Mouse (Mus musculus) spleen, postnatal 14 days (tissue): ENCODE measurements around the gene Mcam.

Source experiments
- DNase-seq, 2 experiments: peaks; one replicate each; pipeline ENCODE4 v3.0.0; 2021 to 2022; ENCODE audit warnings: low spot score in 2 of 2

The Mcam gene

GRCm38 (mm10) chr9:44135731-44136411, 1.6 kb downstream of the Mcam start:
- DNase-seq: no peak

- no peak for DNase-seq
Observed at GRCm38 (mm10) chr9:44137846-44138245, 3.6 kb downstream of the Mcam start.

GRCm38 (mm10) chr9:44141951-44142350, 7.7 kb downstream of the Mcam start:
- no peak for DNase-seq

DNA sequence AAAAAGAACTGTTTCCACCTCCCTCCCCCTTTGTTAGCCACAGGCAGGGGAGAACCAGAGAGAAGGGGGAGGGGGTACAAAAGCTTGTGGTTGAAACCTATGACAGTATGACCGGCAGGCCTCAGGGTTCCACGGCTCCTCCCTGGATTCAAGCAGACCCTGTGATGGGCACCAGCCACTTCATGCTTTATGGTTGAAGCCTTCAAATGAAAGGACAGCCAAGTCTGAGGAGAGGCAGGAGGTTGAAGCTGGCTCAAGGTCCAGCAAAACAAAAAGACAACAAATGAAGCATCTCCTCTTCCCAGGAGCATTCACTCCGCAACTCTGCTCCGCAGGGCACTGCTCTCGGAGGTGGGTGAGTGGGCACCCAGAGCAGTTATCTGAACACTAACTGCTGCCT, 9.2 kb downstream of the Mcam start:
- DNase-seq: no peak

DNA sequence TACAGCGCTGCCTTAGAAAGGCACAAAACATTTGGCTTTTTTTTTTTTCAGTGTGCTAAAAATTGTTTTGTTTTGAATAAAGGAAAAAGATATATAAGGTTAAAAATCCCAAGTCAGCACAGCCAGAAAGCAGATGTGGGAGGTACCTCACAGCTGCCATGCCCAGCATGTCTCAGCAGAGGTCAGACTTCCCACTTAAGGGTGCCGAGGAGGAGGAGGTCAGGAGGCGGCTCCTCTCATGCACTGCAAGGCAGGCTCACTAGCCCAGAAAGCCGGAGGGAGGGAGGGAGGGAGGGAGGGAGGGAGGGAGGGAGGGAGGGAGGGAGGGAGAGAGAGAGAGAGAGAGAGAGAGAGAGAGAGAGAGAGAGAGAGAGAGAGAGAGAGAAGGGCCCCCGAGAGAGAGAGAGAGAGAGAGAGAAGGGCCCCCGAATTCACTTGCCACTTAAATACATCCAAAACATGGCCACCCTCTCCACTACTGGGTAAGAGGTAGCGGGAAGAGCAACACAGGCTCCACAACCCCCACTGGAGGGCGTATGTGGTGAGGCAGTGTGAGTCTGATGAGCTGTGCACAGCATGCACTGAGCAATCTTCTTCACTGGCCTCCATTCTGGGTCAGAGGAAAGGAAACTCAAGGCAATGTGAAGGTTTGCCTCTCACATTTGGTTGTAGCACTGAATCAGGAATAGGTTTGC, 9.9 kb downstream of the Mcam start:
- no peak for DNase-seq

- DNase-seq: no peak
Observed at GRCm38 (mm10) chr9:44144718-44145060, 10.4 kb downstream of the Mcam start.

DNA sequence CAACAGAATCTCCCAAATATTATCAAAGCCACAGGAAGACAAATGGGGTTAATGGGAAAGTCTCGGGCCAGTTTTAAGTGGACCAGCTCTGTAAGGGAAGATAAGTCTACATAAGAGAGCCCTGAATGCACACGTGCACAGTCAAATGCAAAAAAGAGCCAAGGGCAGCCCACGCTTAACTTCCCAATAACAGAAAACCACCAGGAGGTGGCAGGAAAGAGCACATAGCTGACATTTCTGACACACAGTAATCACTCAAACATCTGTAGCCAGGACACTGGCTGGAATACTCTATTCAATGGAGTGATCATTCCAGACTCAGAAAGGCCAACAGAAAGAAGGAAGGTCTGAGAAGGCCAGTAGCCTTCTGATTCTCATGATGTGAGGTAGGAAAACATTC, 13.0 kb downstream of the Mcam start:
- no peak for DNase-seq

GRCm38 (mm10) chr9:44159886-44160285, 25.6 kb downstream of the Mcam start:
- DNase-seq: no peak

DNA sequence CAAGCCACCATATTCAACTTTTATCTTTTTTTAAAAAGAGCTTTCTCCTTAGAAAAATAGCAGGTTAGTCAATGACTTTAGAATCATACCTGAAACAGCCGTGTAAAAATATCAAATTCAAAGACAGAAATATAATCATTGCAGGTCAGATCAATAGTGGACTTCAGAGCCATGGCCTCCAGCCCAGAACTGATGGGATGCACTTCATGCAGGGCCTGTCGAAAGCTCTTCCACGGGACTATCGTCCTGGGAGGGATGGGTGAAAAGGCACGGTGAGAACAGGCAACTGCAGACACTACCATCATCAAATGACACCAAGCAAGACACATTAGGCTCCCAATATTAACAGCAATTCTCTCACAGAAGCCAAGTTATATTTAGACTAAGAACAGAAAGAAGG, 34.7 kb downstream of the Mcam start:
- no peak for DNase-seq

DNA sequence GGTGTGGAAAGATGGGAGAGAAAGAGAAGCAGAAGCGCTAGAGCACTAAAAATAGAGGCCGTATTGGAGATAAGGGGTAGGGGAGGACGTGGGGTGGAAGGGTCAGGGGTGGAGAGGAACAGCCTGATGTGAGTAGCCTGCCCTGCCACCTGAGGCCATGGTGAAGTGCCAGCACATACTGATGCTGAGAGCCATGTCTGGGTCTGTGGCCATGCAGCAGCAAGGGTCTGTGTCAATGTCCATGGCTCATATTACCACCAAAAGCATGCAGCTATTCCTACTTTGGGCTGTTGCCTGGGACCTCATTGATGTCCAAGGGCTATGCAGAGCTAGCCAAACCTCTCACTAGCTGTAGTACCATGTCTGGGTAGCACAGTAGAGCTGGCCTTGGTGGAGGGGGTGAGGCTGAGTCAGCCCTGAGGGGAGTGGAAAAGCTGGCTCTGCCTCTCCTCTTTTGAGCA, 36.5 kb downstream of the Mcam start:
- DNase-seq: no peak

DNA sequence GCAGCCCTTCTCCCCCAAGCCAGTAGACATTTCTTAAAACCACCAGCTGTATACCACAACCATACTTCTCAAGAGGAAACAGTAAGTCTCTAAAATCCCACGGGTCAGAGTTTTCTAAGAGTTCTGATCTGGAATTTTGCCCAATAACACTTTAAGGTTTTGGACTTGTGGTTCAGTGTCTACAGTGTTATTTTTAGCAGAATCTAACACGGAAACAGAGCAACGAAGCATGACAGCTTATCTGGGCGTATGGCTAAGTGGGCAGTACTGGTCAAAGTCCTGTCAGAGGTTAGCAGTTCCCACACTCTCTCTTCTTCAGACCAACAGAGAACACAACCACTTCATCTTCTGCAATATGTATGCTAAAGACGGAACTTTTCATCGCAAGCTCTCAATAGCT, 41.3 kb downstream of the Mcam start:
- no peak for DNase-seq

DNA sequence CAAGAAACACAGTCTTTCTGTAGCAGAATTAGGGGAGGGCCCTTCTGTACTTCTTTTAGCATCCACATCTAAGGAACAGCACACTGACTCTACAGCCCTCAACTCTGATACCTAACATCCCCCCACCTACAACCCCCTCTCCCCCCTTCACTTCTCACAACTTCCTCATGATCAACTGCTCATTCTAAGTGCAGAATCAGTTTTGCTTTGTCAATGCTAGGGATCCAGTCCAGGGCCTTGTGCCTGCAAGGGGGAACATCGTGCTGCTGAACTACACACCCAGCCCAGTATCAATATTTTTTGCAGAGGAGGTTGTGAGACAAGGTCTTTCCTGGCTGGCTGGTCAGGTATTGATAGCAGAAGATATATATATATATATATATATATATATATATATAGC, 41.7 kb downstream of the Mcam start:
- DNase-seq: no peak

GRCm38 (mm10) chr9:44177405-44177804, 43.1 kb downstream of the Mcam start:
- DNase-seq: no peak

DNA sequence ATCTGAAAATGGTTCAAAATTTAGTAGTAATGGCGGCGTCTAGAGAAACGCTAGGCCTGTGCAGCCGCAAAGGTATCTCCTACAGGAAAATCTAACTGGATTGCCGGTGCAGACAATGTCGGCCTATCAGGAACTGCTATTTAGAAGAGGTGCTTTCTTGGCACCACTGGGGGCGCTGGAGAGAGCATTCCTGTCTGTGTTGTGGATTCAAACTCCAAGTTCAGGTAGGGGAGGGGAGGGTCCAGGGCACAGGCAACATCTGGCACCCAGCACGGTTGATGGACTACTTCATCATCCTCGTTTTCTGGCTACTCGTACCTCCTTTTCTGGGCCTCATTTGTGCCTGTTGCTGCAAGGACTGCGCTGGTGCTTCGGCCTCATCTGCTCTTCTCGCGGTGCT, 44.1 kb downstream of the Mcam start:
- DNase-seq: no peak

- DNase-seq: no peak
Observed at GRCm38 (mm10) chr9:44178811-44179210, 44.5 kb downstream of the Mcam start.

- DNase-seq: no peak
Observed at GRCm38 (mm10) chr9:44181537-44181936, 47.3 kb downstream of the Mcam start.

DNA sequence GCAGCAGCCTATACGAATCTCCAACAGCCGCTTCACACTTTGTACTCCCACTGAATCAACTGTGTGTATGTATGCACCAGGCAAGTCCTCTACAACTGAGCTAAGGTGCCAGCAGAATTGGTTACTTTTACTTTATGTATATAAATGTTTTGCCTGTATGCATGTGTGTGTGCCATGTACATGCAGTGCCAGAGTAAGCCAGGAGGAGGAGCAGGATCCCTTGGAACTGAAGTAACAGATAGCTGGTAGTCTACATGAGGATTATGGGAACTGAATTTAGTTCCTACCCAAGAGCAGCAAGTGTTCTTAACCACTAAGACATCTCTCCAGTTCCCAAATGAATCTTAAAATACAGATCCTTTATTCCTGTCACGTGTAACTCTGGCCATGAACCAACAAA, 48.0 kb downstream of the Mcam start:
- peak in 1 of 2 experiments; percentile 41 for DNase-seq

DNA sequence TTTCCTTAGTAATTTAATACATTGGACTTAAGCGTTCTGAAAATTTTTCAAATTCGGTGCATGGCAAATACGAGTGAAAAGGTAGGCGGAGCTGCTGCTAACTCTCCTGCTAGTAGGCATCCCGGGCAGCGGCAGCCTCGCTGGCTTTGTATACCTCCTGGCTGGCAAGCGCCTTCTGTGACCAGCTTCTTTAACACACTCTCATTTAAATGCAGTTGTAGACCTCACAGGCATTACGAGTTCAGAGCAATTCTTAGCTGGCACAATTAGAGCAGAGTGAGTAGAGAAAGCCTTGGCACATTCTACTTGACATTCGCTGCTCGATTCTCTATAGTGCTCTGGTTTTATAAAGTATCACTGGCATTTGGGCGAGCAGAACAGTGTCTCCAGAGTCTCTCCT, 54.0 kb downstream of the Mcam start:
- DNase-seq: no peak

DNA sequence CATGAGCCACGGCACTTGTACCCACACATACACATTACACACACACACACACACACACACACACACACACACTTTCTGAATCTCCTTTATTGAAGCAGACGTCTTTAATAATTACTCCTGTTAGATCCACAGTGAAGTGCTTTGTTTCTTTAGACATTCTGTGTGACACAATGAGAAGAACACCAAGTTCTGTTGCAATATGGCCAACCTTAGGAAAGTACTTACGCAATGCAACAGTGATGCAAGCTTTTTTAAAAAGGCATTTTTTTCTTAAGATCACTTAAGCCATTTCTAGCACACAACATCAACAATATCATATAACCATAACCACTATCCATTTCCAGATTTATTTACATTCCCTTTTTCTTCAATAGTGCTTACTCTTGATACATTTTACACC, 56.9 kb downstream of the Mcam start:
- no peak for DNase-seq

GRCm38 (mm10) chr9:44192312-44192711, 58.0 kb downstream of the Mcam start:
- no peak for DNase-seq
